Comparison of ENCODE assay signal across 23 mouse cellular contexts in the genomic region with DNA sequence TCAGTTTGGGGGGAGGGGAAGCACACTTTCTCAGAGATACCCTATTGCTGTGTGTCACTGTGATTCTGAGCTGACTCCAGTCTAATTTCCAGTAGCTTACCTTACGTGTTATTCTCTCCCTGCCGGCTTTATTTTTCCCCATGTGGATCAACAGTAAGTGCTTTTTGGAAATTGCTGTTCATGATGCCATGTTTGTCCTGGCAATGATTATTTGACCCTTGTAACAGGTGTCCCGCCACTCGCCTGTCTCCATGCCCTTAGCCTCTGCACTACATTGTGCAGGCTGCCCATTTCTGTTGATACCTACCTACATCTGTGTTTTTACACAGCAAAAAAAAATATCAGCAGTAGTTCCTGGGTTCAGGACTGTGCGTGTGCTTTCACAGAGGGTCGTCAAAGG.
"Had no signal": no experiment of that assay in that cellular context is flagged by ENCODE, and none has a peak within 500 bp of the region (broad histone marks: within the 10 kb centered on the region; RNA-seq: fewer than 3 reads in every experiment).

No protein-coding gene starts in this region.

- ATAC-seq: hindbrain, postnatal 0 days; intestine, embryonic 16.5 days had no signal

- H3K36me3 ChIP-seq: heart, embryonic 13.5 days; heart, embryonic 15.5 days; hindbrain, embryonic 13.5 days; hindbrain, embryonic 15.5 days; kidney, embryonic 15.5 days; limb, embryonic 13.5 days; limb, embryonic 15.5 days; liver, embryonic 13.5 days; liver, embryonic 15.5 days had no signal

- H3K27me3 ChIP-seq: heart, embryonic 13.5 days; heart, embryonic 15.5 days; hindbrain, embryonic 13.5 days; hindbrain, embryonic 15.5 days; kidney, embryonic 15.5 days; limb, embryonic 13.5 days; limb, embryonic 15.5 days; liver, embryonic 13.5 days; liver, embryonic 15.5 days had no signal

- H3K4me2 ChIP-seq: heart, embryonic 11.5 days; heart, embryonic 13.5 days; heart, embryonic 15.5 days; hindbrain, embryonic 13.5 days; hindbrain, embryonic 15.5 days; kidney, embryonic 15.5 days; limb, embryonic 13.5 days; limb, embryonic 15.5 days; liver, embryonic 13.5 days; liver, embryonic 15.5 days had no signal

- H3K27ac ChIP-seq: heart, adult 2 months; heart, embryonic 13.5 days; heart, embryonic 15.5 days; hindbrain, embryonic 13.5 days; hindbrain, embryonic 15.5 days; hindbrain, postnatal 0 days; kidney, embryonic 15.5 days; limb, embryonic 15.5 days; liver, embryonic 13.5 days; liver, embryonic 15.5 days had no signal

- H3K9me3 ChIP-seq: heart, embryonic 13.5 days; heart, embryonic 15.5 days; hindbrain, embryonic 13.5 days; hindbrain, embryonic 15.5 days; kidney, embryonic 15.5 days; limb, embryonic 13.5 days; limb, embryonic 15.5 days; liver, embryonic 13.5 days; liver, embryonic 15.5 days had no signal

- H3K9ac ChIP-seq: heart, embryonic 13.5 days; heart, embryonic 15.5 days; hindbrain, embryonic 13.5 days; hindbrain, embryonic 15.5 days; kidney, embryonic 15.5 days; limb, embryonic 13.5 days; limb, embryonic 15.5 days; liver, embryonic 13.5 days; liver, embryonic 15.5 days had no signal

- DNase-seq: gastrocnemius, postnatal 10 days; gastrocnemius, postnatal 25 days; heart, adult 11 months; heart, adult 2 months; heart, postnatal 14 days; heart, postnatal 36 days; kidney, adult 11 months; kidney, adult 8-10 months; layer of hippocampus, adult 9-11 months; layer of hippocampus, postnatal 36 days; left cerebral cortex, postnatal 4 days; liver, embryonic 13.5 days had no signal

- H3K4me3 ChIP-seq: heart, adult 2 months; heart, embryonic 13.5 days; heart, embryonic 15.5 days; hindbrain, embryonic 13.5 days; hindbrain, embryonic 15.5 days; kidney, embryonic 15.5 days; limb, embryonic 13.5 days; limb, embryonic 15.5 days; liver, embryonic 13.5 days; liver, embryonic 15.5 days had no signal
